Mouse (Mus musculus) cerebellum, adult 2 months (tissue): ENCODE results near the gene Gmcl1.

ENCODE experiments used
- CTCF ChIP-seq: fragments of 200-500 bp; IDR thresholded peaks from 2 replicates; pipeline ENCODE4 v1.5.1; 2011; ENCODE audit warnings: low read depth, mild to moderate bottlenecking, control low read depth, low read length, moderate library complexity, borderline replicate concordance; ENCODE audit not compliant: insufficient read depth
- POLR2A ChIP-seq: fragments of 200-500 bp; IDR thresholded peaks from 2 replicates; pipeline ENCODE4 v1.6.1; 2011; ENCODE audit warnings: low read length, control low read depth, borderline replicate concordance; ENCODE audit not compliant: insufficient read depth

GRCm38 (mm10) chr6:86728711-86729110, 4.5 kb downstream of the Gmcl1 start:
- TF ChIP-seq CTCF (no peak), POLR2A (no peak)
